Comparison of ENCODE assay signal across 27 mouse cellular contexts in genomic region chr19:9968081-9968787, GRCm38 (mm10). TPM values are rescaled to one million over a fixed set of nuclear protein-coding genes. Genes with fewer than 3 reads are reported as not detected.
DNase-seq lines count a peak whose midpoint lies in the region; ATAC-seq and TF ChIP-seq lines count a peak whose summit lies in the region.
"Had no signal": no experiment of that assay in that cellular context is flagged by ENCODE, and none has a peak within 500 bp of the region (broad histone marks: within the 10 kb centered on the region; RNA-seq: fewer than 3 reads in every experiment).

No protein-coding gene starts in this region.

- TF ChIP-seq POLR2A in small intestine, adult 2 months (IDR thresholded peaks at IDR 0.05; ENCODE audit: low read depth, low read length) = no peak
- TF ChIP-seq POLR2A in lung, adult 2 months (IDR thresholded peaks at IDR 0.05; ENCODE audit: borderline replicate concordance, extremely low read depth, low read depth, low read length) = no peak

- no peak overlapping the region for H3K9ac ChIP-seq in midbrain, embryonic 11.5 days (ENCODE audit: low read length)
- no peak overlapping the region for H3K9ac ChIP-seq in midbrain, embryonic 14.5 days (replicated peaks; ENCODE audit: low read length)
- H3K9ac ChIP-seq in ES-E14 (ENCODE audit: insufficient read depth, low read depth, low read length, poor library complexity, severe bottlenecking) = no peak overlapping the region
- H3K9ac ChIP-seq: embryonic facial prominence, embryonic 13.5 days; embryonic facial prominence, embryonic 15.5 days; forebrain, embryonic 12.5 days had no signal

- H3K9me3 ChIP-seq in midbrain, embryonic 11.5 days (ENCODE audit: control insufficient read depth, low read length) = no peaks in the 10 kb centered on the region
- no peaks in the 10 kb centered on the region for H3K9me3 ChIP-seq in midbrain, embryonic 14.5 days (ENCODE audit: control insufficient read depth, low read length)
- no peaks in the 10 kb centered on the region for H3K9me3 ChIP-seq in ES-E14 (ENCODE audit: control insufficient read depth, insufficient read depth, low read depth, low read length)
- H3K9me3 ChIP-seq: embryonic facial prominence, embryonic 13.5 days; embryonic facial prominence, embryonic 15.5 days; forebrain, embryonic 10.5 days; forebrain, embryonic 12.5 days had no signal

- no peaks in the 10 kb centered on the region for H3K36me3 ChIP-seq in midbrain, embryonic 11.5 days (ENCODE audit: control insufficient read depth, insufficient read depth, low read length)
- no peaks in the 10 kb centered on the region for H3K36me3 ChIP-seq in midbrain, embryonic 14.5 days (ENCODE audit: control insufficient read depth, insufficient read depth, low read length)
- no peaks in the 10 kb centered on the region for H3K36me3 ChIP-seq in ES-E14 (ENCODE audit: control insufficient read depth, insufficient read depth, low read length, poor library complexity, severe bottlenecking)
- H3K36me3 ChIP-seq in small intestine, adult 2 months (ENCODE audit: control insufficient read depth, insufficient read depth, low read length) = no peaks in the 10 kb centered on the region
- H3K36me3 ChIP-seq: embryonic facial prominence, embryonic 13.5 days; embryonic facial prominence, embryonic 15.5 days; forebrain, embryonic 10.5 days; forebrain, embryonic 12.5 days had no signal

- WGBS in midbrain, embryonic 11.5 days = 83% methylated on average over 8 of the region's 10 CpGs
- 87% methylated on average over 9 of the region's 10 CpGs for WGBS in midbrain, embryonic 14.5 days
- WGBS in small intestine, adult 2 months = 29% methylated on average over 10 of the region's 10 CpGs
- WGBS in lung, adult 2 months = 85% methylated on average over 10 of the region's 10 CpGs

- no peaks in the 10 kb centered on the region for H3K4me1 ChIP-seq in midbrain, embryonic 11.5 days (ENCODE audit: control insufficient read depth, insufficient read depth, low read length)
- no peaks in the 10 kb centered on the region for H3K4me1 ChIP-seq in midbrain, embryonic 14.5 days (ENCODE audit: control insufficient read depth, insufficient read depth, low read length)
- peaks cover 0 to 6% of the 10 kb centered on the region in 2 experiments; a peak in 1 of 4 replicates for H3K4me1 ChIP-seq in ES-E14 (ENCODE audit: control insufficient read depth in 2 of 2, insufficient read depth in 2 of 2, low read length in 2 of 2, poor library complexity in 1 of 2)
- peaks cover 25% of the 10 kb centered on the region for H3K4me1 ChIP-seq in small intestine, adult 2 months (ENCODE audit: control insufficient read depth, insufficient read depth, insufficient read length, low read length)
- peaks cover 3% of the 10 kb centered on the region; the same call in 1 of the 2 replicates for H3K4me1 ChIP-seq in lung, adult 2 months (ENCODE audit: control insufficient read depth, insufficient read depth, low read length)
- H3K4me1 ChIP-seq: forebrain, embryonic 12.5 days had no signal

- 0 out of 2 replicates have a peak overlapping the region, but pooled peaks have one; percentile 11 for H3K27ac ChIP-seq in left cerebral cortex, adult 2 months
- no peak overlapping the region for H3K27ac ChIP-seq in midbrain, embryonic 11.5 days (ENCODE audit: low read depth, low read length)
- no peak overlapping the region for H3K27ac ChIP-seq in midbrain, embryonic 14.5 days (replicated peaks; ENCODE audit: low read depth, low read length)
- no peak overlapping the region for H3K27ac ChIP-seq in ES-E14 (ENCODE audit: insufficient read depth, low read depth, low read length, poor library complexity, severe bottlenecking)
- H3K27ac ChIP-seq in small intestine, adult 2 months (ENCODE audit: insufficient read depth, low read depth, low read length) = peak overlapping the region; percentile 91
- H3K27ac ChIP-seq: embryonic facial prominence, embryonic 13.5 days; forebrain, embryonic 10.5 days; forebrain, embryonic 12.5 days had no signal

- intact Hi-C loops in left cerebral cortex, adult 2 months (cut with DNase I) = no loop called here
- intact Hi-C loops in left cerebral cortex, postnatal 36 days (cut with DNase I) = no loop called here

- H3K4me2 ChIP-seq in midbrain, embryonic 11.5 days = no peak overlapping the region
- H3K4me2 ChIP-seq in midbrain, embryonic 14.5 days (ENCODE audit: low read length) = no peak overlapping the region
- H3K4me2 ChIP-seq: embryonic facial prominence, embryonic 13.5 days; embryonic facial prominence, embryonic 15.5 days; forebrain, embryonic 12.5 days had no signal

- no peak for TF ChIP-seq CTCF in left cerebral cortex, adult 2 months (IDR thresholded peaks at IDR 0.05)
- no peak for TF ChIP-seq CTCF in small intestine, adult 2 months (IDR thresholded peaks at IDR 0.05; ENCODE audit: extremely low read depth, insufficient read length, insufficient replicate concordance, low read depth, low read length)
- no peak for TF ChIP-seq CTCF in lung, adult 2 months (IDR thresholded peaks at IDR 0.05; ENCODE audit: insufficient read depth, low read length)

- DNase-seq in left cerebral cortex, adult 2 months (ENCODE audit: extremely low spot score in 1 of 2, low spot score in 2 of 2) = no peak
- no peak for DNase-seq in left cerebral cortex, postnatal 36 days (ENCODE audit: low spot score in 2 of 2)
- DNase-seq in midbrain, embryonic 11.5 days (ENCODE audit: low spot score, missing footprints) = peak; percentile 73
- DNase-seq in midbrain, embryonic 14.5 days = no peak
- DNase-seq in ES-E14 (ENCODE audit: low read depth, low spot score) = no peak
- DNase-seq in cerebellum, adult 11-12 months = no peak
- DNase-seq in lung, adult 2 months = no peak
- DNase-seq: adrenal gland, adult 8-10 months; adrenal gland, postnatal 14 days; adrenal gland, postnatal 36 days; cerebellum, adult 18-20 months; cerebellum, adult 8-10 months; cerebellum, adult 9-11 months; cerebellum, postnatal 14 days; cerebellum, postnatal 36 days; embryo, embryonic 11 days had no signal

- no peak overlapping the region for H3K4me3 ChIP-seq in left cerebral cortex, adult 2 months
- H3K4me3 ChIP-seq in midbrain, embryonic 11.5 days (ENCODE audit: low read depth, low read length) = no peak overlapping the region
- H3K4me3 ChIP-seq in midbrain, embryonic 14.5 days (replicated peaks; ENCODE audit: low read depth, low read length) = no peak overlapping the region
- H3K4me3 ChIP-seq in ES-E14 (ENCODE audit: insufficient read depth in 1 of 2, low read depth in 1 of 2, low read length in 2 of 2, poor library complexity in 1 of 2, severe bottlenecking in 1 of 2) = no peak overlapping the region
- H3K4me3 ChIP-seq in small intestine, adult 2 months (ENCODE audit: low read depth, low read length) = no peak overlapping the region
- no peak overlapping the region for H3K4me3 ChIP-seq in lung, adult 2 months (replicated peaks; ENCODE audit: extremely low read depth, low read depth, low read length)
- H3K4me3 ChIP-seq: embryonic facial prominence, embryonic 13.5 days; embryonic facial prominence, embryonic 15.5 days; erythroblast, embryonic 14.5 days; forebrain, embryonic 10.5 days; forebrain, embryonic 12.5 days had no signal

- ATAC-seq in midbrain, embryonic 11.5 days (ENCODE audit: low FRiP score) = no peak
- ATAC-seq in midbrain, embryonic 14.5 days (ENCODE audit: low FRiP score, low TSS enrichment) = no peak
- ATAC-seq: activated CD4-positive, CD25-positive, alpha-beta regulatory T cell, adult 4 months; forebrain, embryonic 14.5 days; forebrain, embryonic 16.5 days; Patski had no signal

- no peaks in the 10 kb centered on the region for H3K27me3 ChIP-seq in midbrain, embryonic 11.5 days (ENCODE audit: control insufficient read depth, insufficient read depth, low read length)
- H3K27me3 ChIP-seq in midbrain, embryonic 14.5 days (ENCODE audit: control insufficient read depth, insufficient read depth, low read length) = no peaks in the 10 kb centered on the region
- H3K27me3 ChIP-seq in small intestine, adult 2 months (ENCODE audit: control insufficient read depth, insufficient read depth, low read length) = no peaks in the 10 kb centered on the region
- H3K27me3 ChIP-seq: embryonic facial prominence, embryonic 13.5 days; embryonic facial prominence, embryonic 15.5 days; forebrain, embryonic 12.5 days; Patski had no signal

- in situ Hi-C loops in ES-E14 (cut with MboI; ENCODE audit: low sequenced_read_pairs in 2 of 2, unreplicated experiment in 2 of 2) = no loop called here

TF ChIP-seq in ES-E14, 5 proteins besides CTCF, POLR2A, EP300 and RAD21:
- TF ChIP-seq HCFC1 (IDR thresholded peaks at IDR 0.05; ENCODE audit: borderline replicate concordance, insufficient read depth, low read length) (no peak), ZNF384 (IDR thresholded peaks at IDR 0.05; ENCODE audit: low read depth, low read length) (no peak), CHD2 (IDR thresholded peaks at IDR 0.05; ENCODE audit: low read depth, low read length) (no peak), ZC3H11A (IDR thresholded peaks at IDR 0.05; ENCODE audit: borderline replicate concordance, low read depth, low read length) (no peak), MAFK (IDR thresholded peaks at IDR 0.05; ENCODE audit: insufficient read depth, low read depth, low read length) (0 out of 2 replicates have a peak, but pooled peaks have one; percentile 22)
TF ChIP-seq in ES-E14: peak in this region for 1.

RNA-seq across cellular contexts. Expression of gene Fth1, which starts 12.2 kb away (rescaled TPM):
- total RNA-seq in left cerebral cortex, adult 2 months (2021) = 1,000 to 10,000 TPM; 2,213 to 2,341 TPM
- 1,000 to 10,000 TPM; 2,116 to 2,547 TPM for total RNA-seq in left cerebral cortex, postnatal 36 days (2021)
- 1,347 and 1,422 TPM in 2 replicates for polyA plus RNA-seq in midbrain, embryonic 11.5 days (2014; fragmentation: Nextera tagmentation; extraction: Ambion mirVana)
- 1,308 and 1,477 TPM in 2 replicates for polyA plus RNA-seq in midbrain, embryonic 14.5 days (2014; fragmentation: Nextera tagmentation; extraction: Ambion mirVana)
- 413 and 478 TPM in 2 replicates for total RNA-seq in ES-E14 (2012; rRNA removed)
- 9,432 and 18,582 TPM in 2 replicates for polyA plus RNA-seq in small intestine, adult 2 months (2012; rRNA removed)
- polyA plus RNA-seq in lung, adult 2 months (2012; rRNA removed) = 4,642 and 7,955 TPM in 2 replicates

RNA-seq across cellular contexts. Expression of gene Best1, which starts 33.2 kb away (rescaled TPM):
- under 1 TPM; 0.49 to 0.75 TPM for total RNA-seq in left cerebral cortex, adult 2 months (2021)
- 1 to 10 TPM; 1.0 to 1.2 TPM for total RNA-seq in left cerebral cortex, postnatal 36 days (2021)
- 1.3 and 1.5 TPM in 2 replicates for polyA plus RNA-seq in midbrain, embryonic 11.5 days (2014; fragmentation: Nextera tagmentation; extraction: Ambion mirVana)
- polyA plus RNA-seq in midbrain, embryonic 14.5 days (2014; fragmentation: Nextera tagmentation; extraction: Ambion mirVana) = 2.1 and 2.5 TPM in 2 replicates
- 0.62 and 0.95 TPM in 2 replicates for total RNA-seq in ES-E14 (2012; rRNA removed)
- polyA plus RNA-seq in small intestine, adult 2 months (2012; rRNA removed) = 0.09 and 0.18 TPM in 2 replicates
- 2.3 and 3.1 TPM in 2 replicates for polyA plus RNA-seq in lung, adult 2 months (2012; rRNA removed)
- total RNA-seq: common myeloid progenitor, adult 5-6 weeks had no signal
- polyA plus RNA-seq: activated CD4-positive, CD25-positive, alpha-beta regulatory T cell, adult 4 months; erythroblast, embryonic 14.5 days; Patski had no signal

RNA-seq across cellular contexts. Expression of gene Rab3il1, which starts 33.2 kb away (rescaled TPM):
- 1 to 10 TPM; 9.4 TPM for total RNA-seq in left cerebral cortex, adult 2 months (2021)
- total RNA-seq in left cerebral cortex, postnatal 36 days (2021) = 1 to 10 TPM; 8.5 to 9.9 TPM
- polyA plus RNA-seq in midbrain, embryonic 11.5 days (2014; fragmentation: Nextera tagmentation; extraction: Ambion mirVana) = 36.8 and 40.1 TPM in 2 replicates
- polyA plus RNA-seq in midbrain, embryonic 14.5 days (2014; fragmentation: Nextera tagmentation; extraction: Ambion mirVana) = 13.3 and 19.2 TPM in 2 replicates
- total RNA-seq in ES-E14 (2012; rRNA removed) = 3.8 and 4.0 TPM in 2 replicates
- 4.1 and 4.3 TPM in 2 replicates for polyA plus RNA-seq in small intestine, adult 2 months (2012; rRNA removed)
- polyA plus RNA-seq in lung, adult 2 months (2012; rRNA removed) = 10.5 and 13.8 TPM in 2 replicates

Comparison
In these comparisons a context has a peak if more than half of its experiments do, and no peak if none do; other contexts are left out.
1. H3K27ac ChIP-seq: peak in left cerebral cortex, adult 2 months (single experiment) and small intestine, adult 2 months (single experiment); none in midbrain, embryonic 11.5 days (single experiment), midbrain, embryonic 14.5 days (single experiment) and ES-E14 (single experiment).